Mouse (Mus musculus): ENCODE results near the gene Ssc4d.

Ssc4d gene

DNA sequence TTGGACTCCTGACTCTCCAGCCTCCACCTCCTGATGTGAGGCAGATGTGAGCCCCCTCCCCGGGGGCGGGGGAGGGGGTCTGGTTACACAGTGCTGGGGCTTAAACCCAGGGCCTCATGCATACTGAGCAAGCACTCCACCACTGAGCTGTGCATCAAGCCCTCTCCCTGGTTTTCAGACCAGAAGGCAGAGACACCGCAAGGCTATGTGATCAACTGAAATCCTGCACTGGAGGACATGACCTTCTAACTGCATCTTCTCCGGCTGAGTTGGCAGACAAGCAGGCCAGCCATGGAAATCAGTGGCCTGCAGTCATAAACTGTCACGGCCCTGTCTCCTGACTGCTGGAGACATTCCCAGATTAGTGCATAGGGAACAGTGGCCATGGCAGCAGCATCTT, 33.7 kb downstream of the Ssc4d start:
- no peak for ATAC-seq (ENCODE audit: low TSS enrichment)

DNA sequence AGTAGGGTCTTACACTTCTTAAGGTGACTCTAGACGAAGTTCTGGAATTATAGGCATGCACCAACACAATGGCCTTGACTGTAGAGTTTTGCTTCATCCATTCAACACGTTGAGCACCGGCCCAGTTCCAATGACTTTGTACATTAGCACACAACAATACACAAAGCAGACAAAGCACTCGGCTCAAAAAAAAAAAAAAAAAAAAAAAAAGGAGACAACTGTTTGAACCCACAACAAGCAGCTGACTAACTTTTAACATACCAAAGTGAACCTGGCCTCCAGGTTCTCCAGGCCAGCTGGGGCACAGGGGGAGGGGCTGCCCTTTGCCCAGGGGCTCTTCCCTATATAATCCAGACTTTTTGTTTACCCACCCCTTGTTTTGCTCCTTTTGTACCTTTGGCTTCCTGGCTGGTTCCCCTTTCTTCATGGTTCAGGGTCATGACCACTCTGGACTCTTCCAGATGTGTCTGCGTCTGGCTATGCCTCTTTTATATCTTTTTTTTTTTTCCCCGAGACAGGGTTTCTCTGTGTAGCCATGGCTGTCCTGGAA, 38.6 kb downstream of the Ssc4d start:
- no peak for ATAC-seq (ENCODE audit: low TSS enrichment)

DNA sequence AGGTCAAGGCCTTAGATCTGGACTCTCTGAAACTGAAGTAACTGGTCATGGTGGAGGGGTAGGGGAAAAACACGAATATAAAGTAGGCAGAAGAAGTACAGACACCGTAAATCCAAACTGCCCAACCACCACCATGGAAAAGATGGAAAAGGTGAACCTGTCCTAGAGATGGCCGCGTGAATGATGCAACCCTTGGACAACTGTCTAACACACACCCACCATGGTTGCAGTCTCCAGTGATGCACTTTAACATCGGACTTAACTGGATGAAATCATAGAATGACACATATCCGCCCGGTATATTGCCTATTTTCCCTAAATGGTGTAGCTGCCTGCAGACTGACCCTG, 39.2 kb downstream of the Ssc4d start:
- ATAC-seq (ENCODE audit: low TSS enrichment), result peak; percentile 1; the same call in 1 of the 2 replicates

DNA sequence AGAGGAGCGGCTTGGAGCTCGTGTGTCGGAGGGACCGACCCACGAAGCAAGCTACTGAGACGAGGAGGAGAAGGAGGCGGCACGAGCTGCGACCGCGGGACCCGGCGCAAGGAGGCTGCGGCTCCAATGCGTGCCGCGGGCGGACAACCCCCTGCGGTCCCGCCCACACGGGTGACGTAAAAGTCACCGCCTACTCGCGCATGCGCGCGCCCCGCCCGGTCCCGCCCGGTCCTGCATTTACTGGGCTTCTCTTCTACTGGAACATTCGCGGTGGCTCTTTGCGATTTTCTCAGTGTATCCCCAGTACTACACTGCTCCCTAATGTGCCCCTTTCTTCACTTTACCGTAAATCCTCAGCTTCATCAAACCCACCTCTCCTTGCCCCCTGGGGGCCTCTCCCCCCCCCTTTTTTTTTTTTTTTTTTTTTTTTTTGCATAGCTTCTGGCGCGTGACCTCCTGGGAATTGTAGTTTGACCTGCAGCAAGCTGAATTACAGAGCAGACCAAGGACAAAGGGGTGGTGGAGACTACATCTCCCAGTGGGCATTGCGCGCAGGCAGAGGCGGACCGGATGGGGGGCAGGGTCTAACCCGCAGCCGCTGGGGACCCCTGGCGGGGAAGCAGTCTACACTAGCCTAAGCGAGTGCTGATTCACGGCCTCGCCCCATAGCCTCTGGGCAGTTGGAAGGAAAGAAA, 39.7 kb downstream of the Ssc4d start, which contains the start of gene Ywhag:
Ywhag (minus strand) TSS at position 136 of the 695 bp plus-strand sequence.
- ATAC-seq (ENCODE audit: low TSS enrichment), result peak; percentile 88

DNA sequence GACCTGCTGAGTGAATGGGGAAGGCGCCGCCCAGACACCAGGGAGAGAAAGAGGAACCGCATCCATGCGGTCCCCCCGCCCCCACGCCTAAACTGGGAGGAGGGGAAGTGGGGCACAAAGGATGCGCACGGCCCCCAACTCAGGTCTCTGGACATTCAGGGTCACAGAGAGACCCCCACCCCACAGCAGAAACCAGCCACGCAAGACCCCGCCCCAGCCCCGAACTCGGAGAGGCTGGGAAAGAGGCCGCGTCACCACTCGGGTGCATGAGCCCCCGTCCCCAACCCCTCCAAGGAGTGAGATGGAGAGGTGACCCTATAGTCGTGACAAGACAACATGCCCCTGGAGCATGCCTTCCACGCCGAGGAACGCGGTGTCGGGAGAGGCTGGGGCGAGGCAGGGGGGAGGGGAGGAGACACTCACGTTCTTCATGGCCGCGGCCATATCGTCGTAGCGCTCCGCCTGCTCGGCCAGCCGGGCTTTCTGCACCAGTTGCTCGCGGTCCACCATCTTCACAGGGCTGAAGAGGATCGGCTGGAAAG, 40.4 kb downstream of the Ssc4d start:
- ATAC-seq (ENCODE audit: low TSS enrichment), result peak; percentile 35

DNA sequence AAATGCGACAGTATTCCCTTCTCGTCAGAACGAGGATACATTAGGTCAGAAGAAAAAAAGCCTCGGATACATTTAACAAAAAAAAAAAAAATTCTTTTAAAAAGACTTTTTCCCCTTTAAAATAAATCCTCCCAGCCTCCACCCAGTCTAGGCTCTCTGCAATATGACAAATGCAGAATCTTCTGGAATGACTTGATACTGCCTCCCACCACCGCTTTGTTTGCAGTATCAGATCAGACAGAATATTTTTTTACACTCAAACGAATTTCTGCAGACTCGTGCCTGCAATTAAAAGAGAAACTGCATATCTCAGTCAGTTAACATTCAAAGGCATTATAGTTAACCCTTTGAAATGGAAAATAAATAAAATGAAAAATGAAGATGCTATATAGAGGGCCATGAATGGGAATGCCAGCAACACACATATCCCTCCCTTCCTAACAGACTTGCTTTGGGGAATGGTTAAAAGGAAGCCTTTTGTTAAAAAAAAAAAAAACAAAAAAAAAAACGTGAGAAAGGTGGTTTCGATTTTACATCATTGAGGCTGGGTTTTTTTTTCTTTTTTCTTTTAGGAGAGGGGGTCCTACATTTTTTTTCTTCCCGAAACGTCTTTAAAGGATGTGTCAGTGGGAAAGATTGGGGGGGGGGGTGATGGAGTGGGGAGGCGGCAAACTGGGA, 41.0 kb downstream of the Ssc4d start:
- no peak for ATAC-seq (ENCODE audit: low TSS enrichment)

DNA sequence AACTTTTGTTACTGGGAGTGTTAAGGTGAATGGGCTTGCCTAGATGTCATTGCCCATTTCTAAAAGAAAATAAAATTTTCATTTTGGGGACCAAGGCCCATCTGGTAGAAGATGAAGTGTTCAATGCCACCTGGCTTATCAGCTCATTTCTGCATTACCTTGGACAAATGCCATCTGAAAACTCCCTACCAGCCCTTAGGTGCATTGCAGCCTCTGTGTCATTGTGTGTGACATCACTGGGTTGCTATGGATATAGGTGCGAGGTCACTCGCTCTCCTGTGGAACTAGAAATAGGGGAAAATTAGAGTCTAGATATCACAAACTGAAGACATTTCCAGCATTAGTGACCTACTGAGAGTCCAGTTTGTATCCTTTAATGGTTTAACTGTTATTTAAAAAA, 42.0 kb downstream of the Ssc4d start:
- no peak for ATAC-seq (ENCODE audit: low TSS enrichment)

DNA sequence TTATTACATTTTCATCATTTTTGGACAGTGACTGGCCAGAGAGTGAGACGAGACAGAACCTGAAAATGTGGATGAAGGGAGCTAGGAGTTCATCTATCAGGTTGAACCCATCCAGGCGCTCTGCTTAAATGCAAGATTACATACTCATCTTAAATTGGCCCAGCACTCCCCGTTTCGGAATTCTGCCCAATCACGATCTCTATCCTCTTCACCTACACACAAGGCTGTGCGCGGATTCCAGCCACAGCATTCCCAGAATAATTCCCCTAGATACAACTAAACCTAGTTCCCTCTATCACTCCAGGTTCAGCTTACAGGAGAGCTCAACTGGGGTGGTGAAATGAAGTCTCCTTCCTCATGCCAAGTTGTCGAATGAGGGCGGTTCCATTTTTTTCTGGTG, 42.8 kb downstream of the Ssc4d start:
- ATAC-seq (ENCODE audit: low TSS enrichment), result peak; percentile 42

DNA sequence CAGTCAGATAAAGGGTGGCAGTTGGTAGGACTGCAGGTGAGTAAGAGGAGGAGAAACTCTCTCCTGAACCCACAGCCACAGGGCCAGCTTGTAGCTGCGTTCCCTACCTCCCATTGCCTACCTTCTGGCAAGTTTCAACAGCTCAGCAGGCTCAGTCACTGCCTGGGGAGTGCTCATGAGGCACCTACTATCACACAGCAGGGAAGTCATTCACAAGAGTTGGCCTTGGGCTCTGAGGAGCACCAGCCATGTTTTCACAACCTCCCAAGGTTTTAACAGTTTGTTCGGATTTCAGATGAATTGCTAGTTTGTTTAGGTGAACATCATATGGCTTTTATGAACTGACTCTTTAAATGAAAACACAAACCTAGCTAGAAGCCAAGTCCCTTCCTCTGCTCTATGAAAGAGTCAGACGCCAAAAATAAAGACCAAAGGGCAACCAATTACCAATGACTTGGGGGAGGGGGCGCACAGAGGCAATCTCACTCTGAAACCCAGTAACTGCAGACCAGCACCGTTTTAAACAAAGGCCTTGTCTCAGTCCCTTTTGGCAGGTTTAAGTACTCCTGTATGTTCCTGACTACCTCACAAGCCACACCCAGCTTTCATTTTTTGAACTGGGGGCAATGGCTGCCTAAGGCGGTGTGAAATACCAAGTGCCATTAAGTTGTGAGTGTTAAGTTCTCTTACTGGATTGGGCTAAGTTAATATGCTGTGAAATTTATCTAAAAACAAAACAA, 44.5 kb downstream of the Ssc4d start:
- ATAC-seq (ENCODE audit: low TSS enrichment), result no peak

DNA sequence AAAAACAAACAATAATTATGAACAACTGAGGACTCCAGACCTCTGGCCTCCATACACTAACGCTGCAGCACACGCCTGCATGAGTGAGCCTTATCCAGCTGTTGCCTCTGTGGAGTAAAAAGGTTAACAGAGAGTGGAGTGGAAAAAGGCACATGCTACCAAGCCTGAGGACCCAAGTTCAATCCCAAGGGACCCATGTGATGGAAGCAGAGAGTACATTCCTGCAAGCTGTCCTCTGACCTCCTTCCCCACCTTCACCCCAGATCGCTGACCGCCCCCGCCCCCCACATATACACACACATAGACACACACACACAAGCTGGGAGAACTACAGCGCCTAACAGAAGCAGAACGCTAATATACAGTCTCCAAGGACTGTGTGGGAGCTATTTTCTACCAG, 50.4 kb downstream of the Ssc4d start:
- ATAC-seq (ENCODE audit: low TSS enrichment), result no peak

DNA sequence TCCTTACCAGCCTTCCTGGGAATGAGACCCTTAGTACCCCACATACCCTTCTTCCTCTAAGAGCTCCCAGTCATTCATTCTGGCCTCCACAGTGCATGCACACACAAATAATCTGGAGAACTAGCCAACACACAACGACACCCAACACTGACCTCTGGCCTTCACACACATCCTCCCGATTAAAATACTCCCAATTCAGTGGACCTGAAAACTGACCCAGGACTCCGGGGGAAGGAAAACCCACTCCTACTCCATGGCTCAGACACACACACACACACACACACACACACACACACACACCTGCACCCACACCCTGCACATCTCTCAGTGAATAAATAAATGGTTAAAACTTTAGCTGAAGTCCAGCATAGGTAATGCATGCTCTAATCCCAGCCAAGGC, 54.4 kb downstream of the Ssc4d start:
- ATAC-seq (ENCODE audit: low TSS enrichment), result no peak

DNA sequence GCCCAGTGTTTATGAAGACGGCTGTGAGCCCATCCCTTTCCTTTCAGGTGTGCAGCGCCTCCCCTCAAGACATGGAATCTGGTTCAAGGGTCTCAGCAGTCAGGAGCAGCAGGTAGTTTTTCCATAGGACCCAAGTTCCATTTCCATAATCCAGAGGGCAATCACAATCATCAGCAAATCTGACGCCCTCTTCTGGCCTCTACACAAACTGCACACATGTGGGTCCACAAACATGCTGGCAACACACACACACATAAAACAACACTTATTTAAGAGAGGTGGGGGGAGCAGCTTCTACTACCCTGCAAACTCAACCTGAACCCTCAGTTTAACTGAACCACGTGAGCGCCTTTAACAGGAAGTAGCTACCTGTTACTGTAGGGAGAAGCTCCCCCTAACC, 55.7 kb downstream of the Ssc4d start:
- no peak for ATAC-seq (ENCODE audit: low TSS enrichment)

DNA sequence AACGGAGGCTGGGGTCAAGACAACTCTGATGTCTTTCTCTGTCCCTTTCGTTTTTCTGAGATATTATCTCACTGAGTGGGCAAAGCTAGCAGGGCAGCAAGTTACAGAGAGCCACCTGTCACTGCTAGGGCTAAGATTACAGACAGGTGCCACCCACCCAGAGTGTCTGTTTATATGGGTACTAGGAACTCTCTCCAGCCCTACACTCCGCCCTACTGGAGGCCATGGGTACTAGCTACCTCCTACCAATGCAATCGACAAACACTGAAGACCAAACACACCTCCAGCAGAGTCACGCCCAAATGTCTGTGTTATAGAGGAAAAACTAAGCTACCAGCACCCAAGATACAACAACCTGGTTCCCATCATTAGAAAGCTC, 56.3 kb downstream of the Ssc4d start:
- no peak for ATAC-seq (ENCODE audit: low TSS enrichment)

DNA sequence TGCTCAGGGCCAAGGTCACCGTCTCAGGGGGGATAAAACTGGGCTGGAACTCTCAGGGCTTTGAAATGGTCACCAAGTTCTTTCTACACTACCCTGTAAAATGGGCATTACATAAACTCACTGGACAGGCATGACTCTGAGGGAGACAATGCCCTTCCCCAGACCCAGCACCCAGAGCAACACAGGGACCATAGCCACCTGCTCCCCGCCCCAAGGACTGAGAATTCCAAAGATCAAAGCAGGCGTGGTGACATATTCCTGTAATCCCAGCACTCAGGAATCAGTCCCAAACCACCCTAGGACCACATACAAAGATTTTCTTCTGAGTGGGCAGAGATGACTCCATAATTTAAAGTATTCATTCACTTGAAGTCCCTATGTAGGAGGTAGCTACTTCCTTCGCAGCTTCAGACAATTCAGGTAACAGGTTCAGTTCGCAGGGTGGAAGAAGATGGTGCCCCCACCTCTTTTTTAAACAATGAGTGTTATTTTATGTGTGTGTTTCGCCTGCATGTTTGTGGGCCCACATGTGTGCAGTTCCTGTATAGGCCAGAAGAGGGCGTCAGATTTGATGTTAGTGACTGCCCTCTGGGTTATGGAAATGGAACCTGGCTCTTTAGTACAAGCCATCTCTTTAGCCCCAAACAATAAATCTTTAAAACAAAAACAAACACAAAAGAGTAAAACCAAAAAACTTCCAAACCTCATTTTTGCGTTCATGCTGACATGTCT, 56.8 kb downstream of the Ssc4d start:
- ATAC-seq (ENCODE audit: low TSS enrichment), result no peak

DNA sequence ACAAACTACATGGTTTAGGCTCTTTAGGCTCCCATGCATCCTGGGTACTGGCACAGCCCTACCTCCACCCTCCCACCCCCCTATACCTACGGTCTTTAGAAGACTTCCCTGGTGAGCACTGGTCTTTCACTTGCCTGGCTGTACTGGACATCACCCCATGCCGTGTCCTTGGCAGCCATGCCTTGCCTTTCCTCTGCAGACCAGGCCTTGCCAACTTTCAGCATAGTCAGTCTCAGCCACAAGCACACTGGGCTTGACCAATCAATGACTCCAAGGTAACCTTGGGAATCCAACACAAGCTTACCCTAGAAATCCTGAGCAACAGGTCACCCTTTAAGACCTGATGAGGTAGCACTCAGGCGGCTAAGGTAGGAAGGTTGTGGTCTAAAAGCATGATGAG, 57.7 kb downstream of the Ssc4d start:
- no peak for ATAC-seq (ENCODE audit: low TSS enrichment)

DNA sequence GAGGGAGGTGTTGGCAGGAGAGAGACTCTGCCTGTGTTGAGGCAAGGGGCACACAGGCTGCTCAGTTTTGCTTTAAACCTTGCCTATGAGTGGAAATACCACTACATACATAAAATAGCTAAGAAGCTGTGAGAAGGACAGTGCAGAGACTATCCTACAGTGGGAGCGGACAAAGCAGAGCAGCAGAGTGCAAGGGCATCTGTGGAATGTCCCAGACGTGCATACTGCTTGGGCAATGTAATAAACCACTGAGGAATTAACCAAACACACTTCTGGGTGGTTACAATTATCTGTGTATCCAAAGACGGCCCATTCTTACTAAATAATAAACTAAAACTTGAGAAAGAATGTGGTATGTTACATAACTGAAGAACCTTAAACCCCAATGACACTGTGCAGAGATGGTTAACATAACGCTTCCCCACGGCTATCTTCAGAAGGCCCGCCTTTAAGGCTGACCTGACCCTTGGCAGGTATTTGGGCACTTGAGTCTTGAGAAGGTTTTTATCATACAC, 58.2 kb downstream of the Ssc4d start:
- no peak for ATAC-seq (ENCODE audit: low TSS enrichment)

DNA sequence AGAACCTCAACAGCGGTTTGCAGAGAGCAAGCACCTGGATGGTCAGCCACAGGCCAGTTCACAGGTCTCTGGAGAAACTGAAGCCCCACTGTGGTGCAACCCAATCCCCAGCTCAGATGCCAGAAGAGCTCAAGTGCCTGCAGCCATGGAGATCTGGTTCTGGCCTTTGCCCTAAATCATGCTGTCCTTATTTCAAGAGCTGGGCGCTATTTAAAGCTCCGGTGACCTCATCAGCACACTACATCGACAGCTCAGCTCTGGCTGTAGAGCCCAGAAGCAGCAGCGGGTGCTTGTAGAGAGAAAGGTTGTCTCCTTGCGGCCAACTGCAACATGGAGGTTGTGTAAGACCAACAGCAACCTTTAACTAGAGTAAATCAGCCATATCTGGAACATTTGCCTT, 60.2 kb downstream of the Ssc4d start:
- ATAC-seq (ENCODE audit: low TSS enrichment), result no peak

DNA sequence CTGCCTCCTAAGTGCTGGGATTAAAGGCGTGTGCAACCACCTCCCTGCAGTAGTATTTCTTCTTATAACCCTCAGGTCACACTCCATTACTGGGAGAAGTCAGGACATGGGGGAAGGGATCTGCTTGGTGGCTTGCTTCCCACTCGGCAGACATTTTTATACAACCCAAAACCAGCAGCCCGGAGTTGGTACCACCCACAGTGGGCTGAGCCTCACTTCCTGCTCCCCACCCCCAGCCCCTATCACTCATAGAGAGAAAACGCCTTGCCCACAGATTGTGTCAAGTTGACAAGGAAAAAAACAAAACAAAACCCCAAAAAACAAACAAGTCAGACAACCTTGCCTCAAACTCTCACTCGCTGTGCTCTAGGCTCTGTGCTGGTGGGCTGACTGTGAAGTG, 61.1 kb downstream of the Ssc4d start:
- no peak for ATAC-seq (ENCODE audit: low TSS enrichment)

DNA sequence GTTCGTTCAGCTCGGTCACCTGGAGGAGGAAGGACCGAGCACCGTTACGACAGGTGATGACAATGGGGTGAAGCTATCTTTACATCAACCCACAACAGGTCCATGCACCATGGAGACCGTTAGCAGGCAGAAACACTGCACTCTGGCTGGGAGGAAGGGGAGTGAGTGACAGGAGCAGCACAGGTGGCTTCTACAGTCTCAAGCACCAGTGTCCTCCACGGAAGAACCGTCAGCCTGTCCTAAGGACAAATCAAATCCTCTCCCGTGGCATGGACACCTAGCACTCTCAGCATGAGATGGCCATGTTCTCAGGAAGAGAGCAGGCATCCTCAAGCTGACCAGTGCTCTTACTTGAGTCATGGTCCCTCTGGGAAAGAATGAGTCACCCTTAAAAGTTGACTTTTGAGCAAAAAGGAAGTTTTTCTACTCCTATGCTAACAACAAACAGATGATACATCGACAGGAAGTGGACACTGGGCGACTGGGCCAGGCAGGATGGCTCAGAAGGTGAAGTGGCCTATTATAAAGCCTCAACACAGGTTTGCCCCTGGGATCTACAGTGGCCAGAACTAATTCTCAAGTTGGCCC, 62.6 kb downstream of the Ssc4d start:
- ATAC-seq (ENCODE audit: low TSS enrichment), result no peak

DNA sequence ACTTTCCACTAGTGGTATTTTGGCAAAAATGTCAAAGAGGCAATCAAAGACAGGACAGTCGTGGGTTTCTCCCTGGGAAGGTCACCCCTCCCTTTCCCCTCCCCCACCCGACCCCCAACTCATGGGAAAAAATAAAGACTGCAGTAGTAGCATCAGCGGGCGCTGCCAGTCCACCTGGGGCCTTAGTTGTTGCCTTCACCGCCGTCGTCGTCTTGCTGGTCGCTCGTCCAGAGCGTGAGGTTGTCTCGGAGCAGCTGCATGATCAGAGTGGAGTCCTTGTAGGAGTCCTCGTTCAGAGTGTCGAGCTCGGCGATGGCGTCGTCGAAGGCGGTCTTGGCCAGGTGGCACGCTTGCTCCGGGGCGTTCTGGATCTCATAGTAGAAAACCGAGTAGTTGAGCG, 63.5 kb downstream of the Ssc4d start:
- no peak for ATAC-seq (ENCODE audit: low TSS enrichment)
